Mouse (Mus musculus) layer of hippocampus, adult 9-10 months (tissue): ENCODE measurements around the gene Meox1.
A peak's percentile ranks its signal among the peaks of the same experiment; 100 is the strongest.

Source experiments
- DNase-seq: peaks from one replicate; pipeline ENCODE4 v3.0.0; 2022; ENCODE audit warnings: low spot score

Meox1 gene

GRCm38 (mm10) chr11:101851042-101851441, 43.1 kb downstream of the Meox1 start:
- no peak for DNase-seq

- no peak for DNase-seq
These were observed 44.9 kb downstream of the Meox1 start for GRCm38 (mm10) chr11:101849286-101849685.

GRCm38 (mm10) chr11:101847509-101847908, 46.7 kb downstream of the Meox1 start:
- no peak for DNase-seq

GRCm38 (mm10) chr11:101842773-101843163, 51.4 kb downstream of the Meox1 start:
- no peak for DNase-seq

- DNase-seq, result no peak
These were observed 52.0 kb downstream of the Meox1 start for GRCm38 (mm10) chr11:101841998-101842772.

- DNase-seq, result no peak
These were observed 53.8 kb downstream of the Meox1 start for GRCm38 (mm10) chr11:101840405-101840804.

- no peak for DNase-seq
These were observed 54.7 kb downstream of the Meox1 start for GRCm38 (mm10) chr11:101839426-101839825.

GRCm38 (mm10) chr11:101832001-101832400, 62.2 kb downstream of the Meox1 start:
- DNase-seq, result peak; percentile 26

- no peak for DNase-seq
These were observed 63.6 kb downstream of the Meox1 start for GRCm38 (mm10) chr11:101830616-101831015.

GRCm38 (mm10) chr11:101830112-101830511, 64.1 kb downstream of the Meox1 start:
- no peak for DNase-seq

GRCm38 (mm10) chr11:101828718-101829117, 65.5 kb downstream of the Meox1 start:
- DNase-seq, result no peak
